Mouse (Mus musculus) lung, embryonic 14.5 days (tissue): Measurements from ENCODE around the gene Cenpp. TPM values are rescaled to one million over a fixed set of nuclear protein-coding genes. Genes with fewer than 3 reads are reported as not detected.

Source experiments
- ATAC-seq: fragments of 200-750 bp; cut with Nextera tagmentation; 2 replicates; pipeline ENCODE4 v1.8.0; 2017; ENCODE audit warnings: mild to moderate bottlenecking, moderate TSS enrichment, moderate library complexity; ENCODE audit not compliant: insufficient read depth
- DNase-seq: peaks from one replicate; pipeline ENCODE4 v3.0.0-alpha.2; 2015
- H3K27ac ChIP-seq: fragments of 300-500 bp; sonication (generic); 2 replicates; pipeline ENCODE4 v1.5.1; 2014; ENCODE audit warnings: low read depth, mild to moderate bottlenecking, moderate library complexity
- H3K27me3 ChIP-seq: fragments of 300-500 bp; sonication (generic); 2 replicates; pipeline ENCODE4 v1.6.1; 2014; ENCODE audit warnings: low read length, control low read depth; ENCODE audit not compliant: insufficient read depth
- H3K36me3 ChIP-seq: fragments of 300-500 bp; sonication (generic); 2 replicates; pipeline ENCODE4 v1.6.1; 2014; ENCODE audit warnings: control low read depth; ENCODE audit not compliant: insufficient read depth
- H3K4me1 ChIP-seq: fragments of 300-500 bp; sonication (generic); 2 replicates; pipeline ENCODE4 v1.6.1; 2014; ENCODE audit warnings: antibody characterized with exemption, control low read depth; ENCODE audit not compliant: insufficient read depth
- H3K4me2 ChIP-seq: fragments of 300-500 bp; sonication (generic); 2 replicates; pipeline ENCODE4 v1.6.1; 2014; ENCODE audit warnings: mild to moderate bottlenecking
- H3K4me3 ChIP-seq: fragments of 300-500 bp; sonication (generic); 2 replicates; pipeline ENCODE4 v1.5.1; 2014; ENCODE audit warnings: low read depth, low read length
- H3K9ac ChIP-seq: fragments of 300-500 bp; sonication (generic); 2 replicates; pipeline ENCODE4 v1.6.1; 2014
- H3K9me3 ChIP-seq: fragments of 300-500 bp; sonication (generic); 2 replicates; pipeline ENCODE4 v1.6.1; 2016; ENCODE audit warnings: low read depth, low read length, control low read depth
- CTCF ChIP-seq: IDR thresholded peaks from 2 replicates; pipeline ENCODE4 v1.5.1; 2016; ENCODE audit warnings: antibody characterized with exemption, low read depth
- WGBS: fragments of 180-500 bp; shearing (Covaris S2); extraction: QIAGEN DNeasy Blood & Tissue Kit; methylation state at CpG from one replicate; pipeline ENCODE4 v1.1.7; 2014; 5-methylcytosine and 5-hydroxymethylcytosine counted together
- polyA plus RNA-seq: library from polyadenylated mRNA; unstranded; fragments of >200 nt; fragmentation: Nextera tagmentation; extraction: Ambion mirVana; gene quantifications from 2 replicates; pipeline ENCODE4 v1.2.1, GENCODE M21; 2014

The Cenpp gene
- polyA plus RNA-seq, 1 experiment from 2014 or later, result 40.0 TPM

GRCm38 (mm10) chr13:49571418-49571817 lies 81.2 kb downstream of the Cenpp start:
- Histone ChIP-seq H3K4me1 (no peaks in the 10 kb centered on the region), H3K27ac (no peak overlapping the region)
- 85% methylated on average over 2 of the region's 2 CpGs for WGBS

DNA sequence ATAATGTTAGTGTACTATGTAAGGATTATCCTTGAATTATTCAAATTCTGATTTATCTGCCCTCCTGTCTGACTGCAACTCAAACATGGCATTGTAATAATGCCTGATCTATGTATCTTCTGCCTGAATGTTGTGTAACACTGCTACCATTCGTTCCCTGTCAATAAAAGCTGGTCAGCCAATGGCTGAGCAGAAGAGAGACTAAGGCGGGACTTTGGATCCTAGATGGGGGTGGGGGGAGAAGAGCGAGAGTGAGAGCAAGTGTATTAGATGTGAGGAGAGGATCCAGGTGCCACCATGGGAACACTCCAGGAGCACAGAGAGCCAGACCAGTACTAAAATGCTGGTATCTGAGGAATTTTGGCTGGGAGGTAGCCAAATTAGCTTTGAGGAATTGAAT lies 82.2 kb downstream of the Cenpp start:
- no peaks in the 10 kb centered on the region for H3K4me1 ChIP-seq
- H3K9me3 ChIP-seq, result no peaks in the 10 kb centered on the region
- H3K36me3 ChIP-seq, result no peaks in the 10 kb centered on the region
- 79% methylated on average over 3 of the region's 3 CpGs for WGBS
- no peak overlapping the region for H3K9ac ChIP-seq
- DNase-seq (no peak), ATAC-seq (no peak)
- H3K27ac ChIP-seq, result no peak overlapping the region
- no peak overlapping the region for H3K4me3 ChIP-seq
- H3K27me3 ChIP-seq, result no peaks in the 10 kb centered on the region
- no peak overlapping the region for H3K4me2 ChIP-seq
- no peak for TF ChIP-seq CTCF

More at GRCm38 (mm10) chr13:49571418-49571817, 81.2 kb downstream of the Cenpp start:
- Histone ChIP-seq H3K27me3 (no peaks in the 10 kb centered on the region), H3K9me3 (no peaks in the 10 kb centered on the region), H3K4me3 (no peak overlapping the region), H3K36me3 (no peaks in the 10 kb centered on the region), H3K9ac (no peak overlapping the region), H3K4me2 (no peak overlapping the region)
- ATAC-seq, result no peak
- no peak for DNase-seq
- TF ChIP-seq CTCF, result no peak

DNA sequence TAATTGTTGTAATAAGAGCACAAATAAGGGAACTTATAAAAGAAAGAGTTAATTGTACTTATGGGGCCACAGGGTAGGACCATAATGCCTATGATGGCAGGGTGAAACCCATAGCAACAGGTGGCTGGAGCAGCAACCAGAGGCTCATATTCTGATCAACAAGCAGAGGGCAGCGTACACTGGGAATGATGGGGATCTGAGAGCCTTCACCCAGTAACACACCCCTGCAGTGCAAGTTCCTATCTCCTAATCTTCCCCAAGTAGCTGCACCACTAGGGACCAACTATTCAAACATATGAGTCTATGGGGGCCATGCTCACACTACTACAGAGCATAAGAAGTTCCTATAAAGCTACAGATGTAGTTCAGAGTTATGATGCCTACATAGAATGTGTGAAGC lies 88.2 kb downstream of the Cenpp start:
- Histone ChIP-seq H3K27ac (no peak overlapping the region), H3K4me3 (no peak overlapping the region), H3K9me3 (no peaks in the 10 kb centered on the region), H3K4me1 (no peaks in the 10 kb centered on the region), H3K4me2 (no peak overlapping the region), H3K27me3 (no peaks in the 10 kb centered on the region), H3K36me3 (no peaks in the 10 kb centered on the region), H3K9ac (no peak overlapping the region)
- no peak for ATAC-seq
- 80% methylated on average over 1 of the region's 1 CpGs for WGBS
- no peak for TF ChIP-seq CTCF
- DNase-seq, result no peak

- ATAC-seq (no peak), DNase-seq (no peak)
- TF ChIP-seq CTCF, result no peak
- WGBS, result 64% methylated on average over 2 of the region's 2 CpGs
- no peak overlapping the region for H3K4me3 ChIP-seq
- no peaks in the 10 kb centered on the region for H3K4me1 ChIP-seq
- no peak overlapping the region for H3K27ac ChIP-seq
- H3K4me2 ChIP-seq, result no peak overlapping the region
- no peaks in the 10 kb centered on the region for H3K27me3 ChIP-seq
- no peaks in the 10 kb centered on the region for H3K36me3 ChIP-seq
- H3K9ac ChIP-seq, result no peak overlapping the region
- H3K9me3 ChIP-seq, result no peaks in the 10 kb centered on the region
These were observed 91.7 kb downstream of the Cenpp start for GRCm38 (mm10) chr13:49560886-49561285.

GRCm38 (mm10) chr13:49559185-49559584 lies 93.4 kb downstream of the Cenpp start:
- H3K4me3 ChIP-seq, result no peak overlapping the region
- no peak overlapping the region for H3K27ac ChIP-seq
- H3K4me2 ChIP-seq, result no peak overlapping the region
- H3K27me3 ChIP-seq, result no peaks in the 10 kb centered on the region
- 35% methylated on average over 2 of the region's 2 CpGs for WGBS
- H3K4me1 ChIP-seq, result no peaks in the 10 kb centered on the region
- DNase-seq (peak; percentile 67), ATAC-seq (no peak)
- no peaks in the 10 kb centered on the region for H3K9me3 ChIP-seq
- H3K9ac ChIP-seq, result no peak overlapping the region
- H3K36me3 ChIP-seq, result no peaks in the 10 kb centered on the region
- TF ChIP-seq CTCF, result peak; percentile 63

- Histone ChIP-seq H3K36me3 (no peaks in the 10 kb centered on the region), H3K27ac (no peak overlapping the region), H3K9me3 (no peaks in the 10 kb centered on the region), H3K4me3 (no peak overlapping the region), H3K27me3 (no peaks in the 10 kb centered on the region), H3K4me1 (no peaks in the 10 kb centered on the region), H3K9ac (no peak overlapping the region), H3K4me2 (no peak overlapping the region)
- no peak for TF ChIP-seq CTCF
- DNase-seq (no peak), ATAC-seq (no peak)
- WGBS, result 62% methylated on average over 1 of the region's 1 CpGs
These were observed 95.7 kb downstream of the Cenpp start for GRCm38 (mm10) chr13:49556924-49557323.

DNA sequence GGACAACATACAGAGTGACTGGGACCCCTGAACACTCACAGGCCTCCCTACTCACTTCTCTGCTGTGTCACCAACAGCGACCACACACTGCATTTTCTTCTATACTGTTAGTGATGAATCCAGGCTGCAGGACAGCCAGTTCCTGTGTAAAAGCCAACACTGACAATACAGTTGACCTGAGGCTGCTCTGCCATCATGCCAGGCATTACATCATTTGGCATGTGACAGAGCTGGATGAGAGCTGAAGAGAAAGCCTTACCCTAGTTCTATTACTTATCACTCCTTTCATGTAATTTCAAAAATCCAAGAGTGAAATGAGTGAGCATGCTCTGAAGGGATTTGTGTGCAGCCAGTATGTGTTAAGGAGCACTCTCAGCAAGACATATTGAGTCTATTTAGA lies 96.4 kb downstream of the Cenpp start:
- Histone ChIP-seq H3K9ac (no peak overlapping the region), H3K27me3 (no peaks in the 10 kb centered on the region), H3K9me3 (no peaks in the 10 kb centered on the region), H3K27ac (no peak overlapping the region), H3K4me1 (no peaks in the 10 kb centered on the region), H3K4me3 (no peak overlapping the region), H3K36me3 (no peaks in the 10 kb centered on the region), H3K4me2 (no peak overlapping the region)
- TF ChIP-seq CTCF, result no peak
- DNase-seq (peak; percentile 25), ATAC-seq (no peak)
- 50% methylated on average over 1 of the region's 1 CpGs for whole genome bisulfite sequencing

DNA sequence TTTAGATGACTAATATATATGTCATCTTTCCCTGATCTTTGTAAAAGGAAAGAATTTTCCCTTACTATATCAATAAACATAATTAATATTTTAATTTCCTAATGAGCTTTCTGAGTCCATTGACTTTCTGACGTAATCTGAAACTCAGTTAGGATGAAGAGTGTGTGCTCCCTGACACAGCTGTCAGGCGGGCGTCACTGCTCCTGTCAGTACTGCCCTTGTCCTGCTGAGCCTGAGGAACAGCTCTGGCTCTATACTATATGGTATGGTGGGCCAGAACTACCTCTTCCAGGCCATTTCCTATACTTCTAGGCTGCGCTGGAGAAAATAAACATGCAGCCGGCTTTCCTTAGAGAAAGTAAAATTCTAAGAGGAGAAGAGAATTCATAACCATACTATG lies 98.1 kb downstream of the Cenpp start:
- Histone ChIP-seq H3K27me3 (no peaks in the 10 kb centered on the region), H3K36me3 (no peaks in the 10 kb centered on the region), H3K4me1 (no peaks in the 10 kb centered on the region), H3K9ac (no peak overlapping the region), H3K27ac (no peak overlapping the region), H3K9me3 (no peaks in the 10 kb centered on the region), H3K4me3 (no peak overlapping the region), H3K4me2 (no peak overlapping the region)
- DNase-seq (no peak), ATAC-seq (no peak)
- WGBS, result 67% methylated on average over 5 of the region's 5 CpGs
- TF ChIP-seq CTCF, result no peak
